Mouse (Mus musculus) neural tube, postnatal 0 days (tissue): ENCODE results near the gene Hist1h2ad. TPM values are rescaled to one million over a fixed set of nuclear protein-coding genes. Genes with fewer than 3 reads are reported as not detected.

Experiments
- polyA plus RNA-seq: library from polyadenylated mRNA; unstranded; fragments of >200 nt; fragmentation: Nextera tagmentation; extraction: Ambion mirVana; gene quantifications from 2 replicates; pipeline ENCODE4 v1.2.1, GENCODE M21; 2015

The Hist1h2ad gene
- not detected in 2 replicates for polyA plus RNA-seq

DNA sequence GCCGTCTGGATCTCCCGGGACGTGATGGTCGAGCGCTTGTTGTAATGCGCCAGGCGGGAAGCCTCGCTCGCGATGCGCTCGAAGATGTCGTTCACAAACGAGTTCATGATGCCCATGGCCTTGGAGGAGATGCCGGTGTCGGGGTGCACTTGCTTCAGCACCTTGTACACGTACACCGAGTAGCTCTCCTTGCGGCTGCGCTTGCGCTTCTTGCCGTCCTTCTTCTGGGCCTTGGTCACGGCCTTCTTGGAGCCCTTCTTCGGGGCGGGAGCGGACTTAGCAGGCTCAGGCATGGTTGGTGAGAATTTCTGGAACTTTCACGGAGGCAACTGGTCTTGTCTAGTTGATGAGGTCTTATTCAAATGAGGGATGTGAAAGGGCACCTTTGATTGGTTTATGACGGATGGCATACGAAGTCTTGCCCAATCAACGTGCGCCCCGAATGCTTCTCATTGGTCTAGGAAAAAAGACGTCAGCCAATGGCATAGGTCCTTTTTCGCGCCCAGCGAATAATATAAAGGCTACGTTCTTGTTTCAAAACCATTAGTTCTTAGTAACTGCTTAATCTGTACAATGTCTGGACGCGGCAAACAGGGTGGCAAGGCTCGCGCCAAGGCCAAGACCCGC lies at the start of gene Hist1h2ad, which contains the start of gene Hist1h2bf:
Gene Hist1h2ad, plus strand, starts transcription at position 484 of the 627 bp plus-strand sequence.
Gene Hist1h2bf, minus strand, starts transcription at position 299 of the 627 bp plus-strand sequence.

DNA sequence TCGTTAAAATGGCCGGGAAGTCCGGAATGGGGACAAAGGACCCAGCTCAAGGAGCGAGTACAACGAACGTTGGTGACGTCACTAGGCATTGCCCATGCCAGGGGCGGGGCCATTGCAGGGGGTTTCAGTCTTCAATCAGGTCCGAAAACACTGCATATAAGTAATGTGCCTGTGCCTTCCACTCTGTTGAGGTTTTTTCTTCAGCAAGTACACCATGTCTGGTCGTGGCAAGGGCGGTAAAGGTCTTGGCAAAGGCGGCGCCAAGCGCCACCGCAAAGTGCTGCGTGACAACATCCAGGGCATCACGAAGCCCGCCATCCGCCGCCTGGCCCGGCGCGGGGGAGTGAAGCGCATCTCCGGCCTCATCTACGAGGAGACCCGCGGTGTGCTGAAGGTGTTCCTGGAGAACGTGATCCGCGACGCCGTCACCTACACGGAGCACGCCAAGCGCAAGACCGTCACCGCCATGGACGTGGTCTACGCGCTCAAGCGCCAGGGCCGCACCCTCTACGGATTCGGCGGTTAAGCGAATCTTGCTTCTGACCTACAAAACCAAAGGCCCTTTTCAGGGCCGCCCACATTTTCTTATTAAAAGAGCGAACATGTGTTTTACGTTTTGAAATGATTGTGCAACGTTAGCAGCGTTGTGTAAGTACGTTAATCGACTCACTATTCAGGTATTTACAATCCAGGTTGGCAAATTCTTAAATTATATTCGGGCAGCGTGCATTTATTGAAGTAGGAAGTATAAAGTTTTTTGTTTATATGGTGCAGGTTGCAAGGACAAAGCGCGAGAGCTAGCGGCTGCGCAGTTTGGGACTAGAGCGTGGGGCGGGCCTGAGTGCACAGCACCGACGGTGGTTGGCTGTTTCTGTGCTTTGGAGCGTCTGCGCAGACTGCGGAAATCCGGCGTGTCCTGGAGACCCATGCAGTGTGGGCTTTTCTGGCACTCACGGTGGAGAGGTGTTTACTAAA lies 43.0 kb upstream of the Hist1h2ad start, which contains the start of gene Hist1h4h:
Gene Hist1h4h, plus strand, starts transcription at position 150 of the 975 bp plus-strand sequence.

DNA sequence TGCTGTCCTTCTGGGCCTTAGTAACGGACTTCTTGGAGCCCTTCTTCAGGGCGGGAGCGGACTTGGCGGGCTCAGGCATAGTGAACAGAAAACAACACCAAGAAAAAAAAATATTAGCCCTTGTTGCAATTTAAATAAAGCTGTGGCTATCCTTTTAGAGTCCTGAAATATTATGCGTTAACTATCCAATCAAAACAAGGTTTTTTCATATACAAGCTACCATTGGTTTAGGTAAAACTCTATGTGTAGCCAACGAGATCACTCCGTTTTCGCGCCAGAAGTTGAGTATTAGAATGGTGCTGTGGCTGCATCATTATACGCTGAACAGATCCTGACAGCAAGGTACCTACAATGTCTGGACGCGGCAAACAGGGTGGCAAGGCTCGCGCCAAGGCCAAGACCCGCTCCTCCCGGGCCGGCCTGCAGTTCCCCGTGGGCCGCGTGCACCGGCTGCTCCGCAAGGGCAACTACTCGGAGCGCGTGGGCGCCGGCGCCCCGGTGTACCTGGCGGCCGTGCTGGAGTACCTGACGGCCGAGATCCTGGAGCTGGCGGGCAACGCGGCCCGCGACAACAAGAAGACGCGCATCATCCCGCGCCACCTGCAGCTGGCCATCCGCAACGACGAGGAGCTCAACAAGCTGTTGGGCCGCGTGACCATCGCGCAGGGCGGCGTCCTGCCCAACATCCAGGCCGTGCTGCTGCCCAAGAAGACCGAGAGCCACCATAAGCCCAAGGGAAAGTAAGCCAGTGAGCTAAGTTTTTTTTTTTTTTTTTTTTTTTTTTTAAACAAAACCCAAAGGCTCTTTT lies 40.4 kb upstream of the Hist1h2ad start, which contains the start of gene Hist1h2af:
Gene Hist1h2af, plus strand, starts transcription at position 347 of the 808 bp plus-strand sequence.

DNA sequence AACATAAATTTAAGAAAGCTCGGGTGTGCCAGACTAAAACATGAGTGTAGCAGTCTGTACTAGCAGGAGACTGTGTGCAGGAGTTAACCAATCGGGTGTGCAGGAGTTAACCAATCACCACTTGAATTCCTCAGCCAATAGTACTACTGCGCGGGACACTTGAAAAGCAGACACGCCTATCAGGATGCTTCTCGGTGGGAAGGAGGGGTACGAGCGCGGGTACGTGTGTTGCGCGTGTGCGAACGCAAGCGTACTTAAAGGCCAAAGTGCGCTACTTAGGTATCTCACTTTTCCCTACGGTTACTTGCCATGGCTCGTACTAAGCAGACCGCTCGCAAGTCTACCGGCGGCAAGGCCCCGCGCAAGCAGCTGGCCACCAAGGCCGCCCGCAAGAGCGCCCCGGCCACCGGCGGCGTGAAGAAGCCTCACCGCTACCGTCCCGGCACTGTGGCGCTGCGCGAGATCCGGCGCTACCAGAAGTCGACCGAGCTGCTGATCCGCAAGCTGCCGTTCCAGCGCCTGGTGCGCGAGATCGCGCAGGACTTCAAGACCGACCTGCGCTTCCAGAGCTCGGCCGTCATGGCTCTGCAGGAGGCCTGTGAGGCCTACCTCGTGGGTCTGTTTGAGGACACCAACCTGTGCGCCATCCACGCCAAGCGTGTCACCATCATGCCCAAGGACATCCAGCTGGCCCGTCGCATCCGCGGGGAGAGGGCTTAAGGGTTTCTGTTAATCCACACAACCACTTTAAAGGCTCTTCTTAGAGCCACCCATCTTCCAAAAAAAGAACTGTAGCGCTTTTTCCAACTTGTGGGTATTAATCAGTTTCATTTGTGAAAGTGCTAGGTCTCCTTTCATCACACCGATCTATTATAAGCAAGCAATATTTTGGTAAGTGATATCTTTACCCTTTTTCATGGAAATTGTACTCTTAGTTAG lies 38.8 kb upstream of the Hist1h2ad start, which contains the start of gene Hist1h3g:
Gene Hist1h3g, plus strand, starts transcription at position 286 of the 939 bp plus-strand sequence.

DNA sequence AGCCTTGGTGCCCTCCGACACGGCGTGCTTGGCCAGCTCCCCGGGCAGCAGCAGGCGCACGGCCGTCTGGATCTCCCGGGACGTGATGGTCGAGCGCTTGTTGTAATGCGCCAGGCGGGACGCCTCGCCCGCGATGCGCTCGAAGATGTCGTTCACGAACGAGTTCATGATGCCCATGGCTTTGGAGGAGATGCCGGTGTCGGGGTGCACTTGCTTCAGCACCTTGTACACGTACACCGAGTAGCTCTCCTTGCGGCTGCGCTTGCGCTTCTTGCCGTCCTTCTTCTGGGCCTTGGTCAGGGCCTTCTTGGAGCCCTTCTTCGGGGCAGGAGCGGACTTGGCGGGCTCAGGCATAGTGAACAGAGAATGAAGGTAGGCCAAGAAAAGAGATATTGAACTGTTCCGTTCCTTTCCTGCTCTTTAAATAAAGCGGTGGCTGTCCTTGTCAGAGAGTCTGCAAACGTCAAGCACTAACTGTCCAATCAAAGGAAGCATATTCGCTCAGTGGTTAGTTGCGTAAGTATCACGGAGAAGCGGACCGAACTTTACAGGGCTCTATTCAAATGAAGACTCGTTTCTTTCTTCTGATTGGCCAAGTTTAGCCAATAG lies 31.1 kb upstream of the Hist1h2ad start, which contains the start of gene Hist1h2bh:
Gene Hist1h2bh, minus strand, starts transcription at position 394 of the 609 bp plus-strand sequence.

DNA sequence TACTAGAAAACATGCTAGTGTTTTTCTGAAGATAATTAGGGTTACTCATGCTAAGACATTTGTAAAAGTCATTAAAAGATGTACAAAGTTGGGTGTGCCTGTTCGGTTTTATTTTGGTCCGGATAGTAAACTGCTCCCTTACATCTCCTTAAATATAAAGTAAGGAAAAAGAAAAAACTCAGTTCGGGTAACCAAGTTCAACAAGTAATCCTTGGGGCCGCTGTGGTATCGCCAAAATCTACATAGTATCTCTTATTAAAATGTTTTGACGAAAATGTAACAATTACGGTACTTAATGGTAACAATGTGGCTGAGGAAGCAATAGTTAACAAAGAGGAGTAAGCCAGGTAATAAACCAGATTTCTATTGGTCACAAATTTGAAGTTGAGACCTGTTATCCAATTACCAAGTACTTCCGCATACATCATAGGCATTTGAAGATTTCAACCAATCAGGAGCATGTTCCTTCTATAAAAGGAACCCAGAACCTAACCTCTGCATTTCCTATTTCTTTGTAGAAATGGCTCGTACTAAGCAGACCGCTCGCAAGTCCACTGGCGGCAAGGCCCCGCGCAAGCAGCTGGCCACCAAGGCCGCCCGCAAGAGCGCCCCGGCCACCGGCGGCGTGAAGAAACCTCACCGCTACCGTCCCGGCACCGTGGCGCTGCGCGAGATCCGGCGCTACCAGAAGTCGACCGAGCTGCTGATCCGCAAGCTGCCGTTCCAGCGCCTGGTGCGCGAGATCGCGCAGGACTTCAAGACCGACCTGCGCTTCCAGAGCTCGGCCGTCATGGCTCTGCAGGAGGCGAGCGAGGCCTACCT lies 30.0 kb upstream of the Hist1h2ad start, which contains the start of gene Hist1h3f:
Gene Hist1h3f, plus strand, starts transcription at position 88 of the 822 bp plus-strand sequence.

DNA sequence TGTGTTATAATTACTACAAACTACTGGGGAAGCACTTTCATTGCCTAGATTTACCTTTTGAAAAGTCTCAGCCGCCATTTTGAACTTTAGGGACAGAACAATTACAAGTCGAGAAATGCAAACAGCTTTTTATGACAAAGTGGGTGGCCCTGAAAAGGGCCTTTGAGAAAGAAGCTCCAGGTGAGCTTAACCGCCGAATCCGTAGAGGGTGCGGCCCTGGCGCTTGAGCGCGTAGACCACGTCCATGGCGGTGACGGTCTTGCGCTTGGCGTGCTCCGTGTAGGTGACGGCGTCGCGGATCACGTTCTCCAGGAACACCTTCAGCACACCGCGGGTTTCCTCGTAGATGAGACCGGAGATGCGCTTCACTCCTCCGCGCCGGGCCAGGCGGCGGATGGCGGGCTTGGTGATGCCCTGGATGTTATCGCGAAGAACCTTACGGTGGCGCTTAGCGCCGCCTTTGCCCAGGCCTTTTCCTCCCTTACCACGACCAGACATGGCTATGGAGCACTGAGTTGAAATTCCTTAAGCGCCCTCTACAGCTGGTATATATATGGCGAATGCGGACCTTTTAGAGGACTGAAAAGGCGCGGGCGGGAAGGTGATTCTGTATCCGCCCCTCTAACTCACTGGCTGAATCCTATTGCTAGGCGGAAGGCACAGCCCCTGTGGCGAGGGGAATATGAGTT lies 22.9 kb upstream of the Hist1h2ad start, which contains the start of gene Hist1h4f:
Gene Hist1h4f, minus strand, starts transcription at position 503 of the 689 bp plus-strand sequence.

DNA sequence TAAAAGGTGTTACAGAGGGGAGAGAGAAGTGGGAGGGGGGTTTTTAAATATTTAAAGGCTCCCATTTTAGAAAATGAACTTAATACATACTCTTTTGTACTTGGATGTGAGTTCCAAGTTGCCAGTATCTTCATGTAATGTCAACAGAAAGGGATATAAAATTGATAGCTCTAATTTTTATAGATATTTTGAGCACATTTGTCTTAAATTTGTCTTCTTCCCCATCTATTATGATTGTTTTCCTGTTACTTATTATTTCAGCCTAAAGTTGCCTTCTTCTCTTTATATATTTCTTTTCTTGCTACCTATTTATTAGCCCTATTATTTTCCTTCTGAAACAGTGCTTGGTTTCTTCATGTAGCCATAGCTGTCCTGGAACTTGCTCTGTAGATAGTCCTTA lies 21.2 kb upstream of the Hist1h2ad start, which contains the start of gene Hist1h1d:
Gene Hist1h1d, plus strand, starts transcription at position 301 of the 400 bp plus-strand sequence.

DNA sequence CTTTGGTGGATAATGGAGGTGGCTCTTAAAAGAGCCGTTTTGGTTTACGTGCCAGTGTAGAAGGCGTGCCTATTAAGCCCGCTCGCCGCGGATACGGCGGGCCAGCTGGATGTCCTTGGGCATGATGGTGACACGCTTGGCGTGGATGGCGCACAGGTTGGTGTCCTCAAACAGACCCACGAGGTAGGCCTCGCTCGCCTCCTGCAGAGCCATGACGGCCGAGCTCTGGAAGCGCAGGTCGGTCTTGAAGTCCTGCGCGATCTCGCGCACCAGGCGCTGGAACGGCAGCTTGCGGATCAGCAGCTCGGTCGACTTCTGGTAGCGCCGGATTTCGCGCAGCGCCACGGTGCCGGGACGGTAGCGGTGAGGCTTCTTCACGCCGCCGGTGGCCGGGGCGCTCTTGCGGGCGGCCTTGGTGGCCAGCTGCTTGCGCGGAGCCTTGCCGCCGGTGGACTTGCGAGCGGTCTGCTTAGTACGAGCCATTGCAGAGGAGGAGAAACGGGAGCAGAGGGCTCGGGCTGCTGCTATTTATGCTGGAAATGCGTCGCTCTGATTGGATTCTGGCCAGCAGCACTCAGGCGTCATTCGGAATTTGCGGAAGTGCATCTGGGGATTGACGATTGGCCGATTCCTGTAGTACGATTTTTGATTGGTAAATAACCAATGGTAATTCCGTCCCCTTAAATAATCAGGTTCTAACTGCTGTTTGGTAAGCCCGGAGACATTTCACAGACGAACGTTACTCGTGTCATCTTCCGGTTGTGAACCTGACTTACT lies 12.1 kb upstream of the Hist1h2ad start, which contains the start of gene Hist1h3e:
Gene Hist1h3e, minus strand, starts transcription at position 487 of the 777 bp plus-strand sequence.

DNA sequence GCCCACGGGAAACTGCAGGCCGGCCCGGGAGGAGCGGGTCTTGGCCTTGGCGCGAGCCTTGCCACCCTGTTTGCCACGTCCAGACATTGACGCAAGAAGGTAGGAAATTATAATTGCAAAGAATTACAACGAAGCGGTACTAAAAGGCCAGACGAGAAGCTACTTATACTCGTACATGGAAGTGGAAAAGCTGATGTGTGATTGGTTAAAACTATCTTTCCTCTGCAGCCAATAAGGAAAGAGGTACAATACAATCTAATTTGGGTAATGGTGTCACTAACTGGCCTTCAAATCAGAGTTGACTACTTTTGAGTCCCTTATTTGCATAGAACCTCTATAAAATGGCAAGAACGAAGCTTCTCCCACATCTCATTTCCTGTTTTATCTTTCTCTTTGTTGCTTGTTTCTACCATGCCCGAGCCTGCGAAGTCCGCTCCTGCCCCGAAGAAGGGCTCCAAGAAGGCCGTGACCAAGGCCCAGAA lies 3.1 kb upstream of the Hist1h2ad start, which contains the start of the genes Hist1h2ae and Hist1h2bg:
Gene Hist1h2ae, minus strand, starts transcription at position 199 of the 482 bp plus-strand sequence.
Gene Hist1h2bg, plus strand, starts transcription at position 375 of the 482 bp plus-strand sequence.

DNA sequence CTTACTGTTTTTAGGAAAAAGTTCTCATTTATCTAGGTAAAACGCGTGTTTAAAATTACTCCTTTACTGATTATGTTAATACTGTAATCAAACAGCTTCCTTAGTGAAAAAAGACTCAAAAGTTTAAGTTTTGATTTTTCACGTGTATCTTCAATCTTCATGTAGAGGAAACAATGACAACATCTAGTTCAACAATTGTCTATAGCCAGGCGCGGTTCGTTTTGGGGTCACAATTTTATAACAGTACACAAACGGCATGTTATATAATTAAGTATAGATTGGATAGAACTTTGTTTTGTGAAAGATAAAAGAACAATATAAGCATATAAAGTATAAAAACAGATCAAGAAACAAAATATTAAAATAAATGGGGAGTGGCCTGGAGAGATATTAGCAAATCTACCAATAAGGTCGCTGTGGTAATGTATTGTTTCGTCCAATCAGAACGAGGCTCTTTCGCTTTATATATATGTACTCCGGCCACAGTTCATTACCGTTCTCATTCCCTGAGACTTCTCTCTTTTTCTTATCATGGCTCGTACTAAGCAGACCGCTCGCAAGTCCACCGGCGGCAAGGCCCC lies 1.2 kb downstream of the Hist1h2ad start, which contains the start of gene Hist1h3d:
Gene Hist1h3d, plus strand, starts transcription at position 493 of the 581 bp plus-strand sequence.

DNA sequence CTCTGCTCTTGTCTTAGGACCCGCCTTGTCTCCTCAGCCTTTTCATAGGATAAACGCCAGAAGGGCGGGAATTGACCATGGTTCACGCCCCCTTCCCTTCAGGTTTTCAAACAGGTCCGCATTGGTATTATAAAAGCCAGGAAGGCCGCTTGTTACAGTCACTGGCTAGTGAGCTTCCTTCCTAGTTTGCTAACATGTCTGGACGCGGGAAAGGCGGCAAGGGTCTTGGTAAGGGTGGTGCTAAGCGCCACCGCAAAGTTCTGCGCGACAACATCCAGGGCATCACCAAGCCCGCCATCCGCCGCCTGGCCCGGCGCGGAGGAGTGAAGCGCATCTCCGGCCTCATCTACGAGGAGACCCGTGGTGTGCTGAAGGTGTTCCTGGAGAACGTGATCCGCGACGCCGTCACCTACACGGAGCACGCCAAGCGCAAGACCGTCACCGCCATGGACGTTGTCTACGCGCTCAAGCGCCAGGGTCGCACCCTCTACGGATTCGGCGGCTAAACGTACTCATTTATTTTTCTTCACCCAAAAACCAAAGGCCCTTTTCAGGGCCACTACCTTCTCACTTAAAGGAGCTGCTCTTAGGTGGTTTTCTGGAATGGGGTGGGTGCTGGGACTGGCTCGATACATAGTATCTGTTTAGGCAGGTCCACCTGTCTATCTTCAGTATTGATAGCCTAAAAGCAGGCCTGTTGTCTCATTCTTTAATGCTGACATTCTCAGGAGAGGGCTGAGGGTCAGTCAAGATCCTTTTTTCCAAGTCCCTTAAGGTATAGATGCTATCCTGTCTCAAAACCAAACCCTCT lies 7.4 kb downstream of the Hist1h2ad start, which contains the start of gene Hist1h4d:
Gene Hist1h4d, plus strand, starts transcription at position 191 of the 811 bp plus-strand sequence.

DNA sequence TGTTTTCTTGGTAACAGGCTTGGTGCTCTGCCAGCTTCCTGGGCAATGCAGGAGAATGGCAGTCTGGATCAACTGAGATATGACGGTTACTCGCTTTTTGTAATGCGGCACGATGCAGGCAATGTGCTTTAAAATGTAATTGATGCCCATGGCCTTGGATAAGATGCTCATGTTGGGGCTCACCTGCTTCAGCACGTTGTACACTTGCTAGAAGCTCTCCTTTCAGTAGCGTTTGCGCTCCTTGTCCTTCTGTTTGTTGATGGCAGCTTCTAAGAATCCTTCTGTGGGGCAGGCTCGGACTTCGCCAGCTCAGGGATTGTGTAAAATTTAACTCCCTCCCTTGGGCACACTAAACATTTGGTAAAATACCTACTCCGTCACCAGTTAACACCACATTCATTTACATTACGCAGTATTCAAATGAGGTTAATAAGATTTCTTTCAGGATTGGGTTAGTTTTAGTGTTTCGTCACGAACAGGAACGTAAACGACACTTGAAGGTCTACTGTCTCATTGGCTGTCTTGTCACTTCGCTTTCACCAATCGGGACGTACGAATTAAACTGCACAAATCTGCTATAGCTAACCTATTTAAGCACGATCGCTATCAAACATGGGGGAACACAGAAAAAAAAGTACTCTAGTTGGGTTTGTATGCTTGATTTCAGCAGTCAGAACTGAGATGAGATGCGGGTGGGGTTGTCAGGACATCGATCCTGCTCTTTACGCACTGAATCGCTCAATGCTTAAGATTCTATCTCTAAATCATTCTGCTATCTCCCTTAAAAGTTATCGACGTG lies 46.8 kb downstream of the Hist1h2ad start, which contains the start of gene Hist1h2be:
Gene Hist1h2be, minus strand, starts transcription at position 392 of the 799 bp plus-strand sequence.

DNA sequence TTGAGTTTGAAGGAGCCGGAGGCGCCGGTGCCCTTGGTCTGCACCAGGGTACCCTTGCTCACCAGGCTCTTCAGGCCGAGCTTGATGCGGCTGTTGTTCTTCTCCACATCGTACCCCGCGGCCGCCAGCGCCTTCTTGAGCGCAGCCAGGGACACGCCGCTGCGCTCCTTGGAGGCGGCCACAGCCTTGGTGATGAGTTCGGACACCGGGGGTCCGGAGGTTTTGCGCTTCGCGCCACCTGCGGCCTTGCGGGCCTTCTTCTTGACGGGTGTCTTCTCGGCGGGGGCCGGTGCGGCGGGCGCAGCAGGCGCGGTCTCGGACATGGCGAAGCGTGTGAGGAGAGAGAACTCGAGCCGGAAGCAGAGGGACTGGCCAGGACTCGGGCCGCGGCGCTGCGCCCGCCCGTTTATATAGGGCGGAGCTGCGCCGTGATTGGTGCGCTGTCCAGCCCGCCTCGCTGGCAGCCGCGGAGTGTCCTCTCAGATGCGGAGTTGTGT lies 48.0 kb downstream of the Hist1h2ad start, which contains the start of gene Hist1h1e:
Gene Hist1h1e, minus strand, starts transcription at position 384 of the 497 bp plus-strand sequence.

